Mouse (Mus musculus) thymus, adult 2 months (tissue): Measurements from ENCODE around the gene Prrt3. TPM values are rescaled to one million over a fixed set of nuclear protein-coding genes. Genes with fewer than 3 reads are reported as not detected.

ENCODE experiments used
- DNase-seq: peaks from one replicate; pipeline ENCODE4 v3.0.0; 2021
- H3K27ac ChIP-seq: fragments of 200-500 bp; 2 replicates; pipeline ENCODE4 v1.5.1; 2012; ENCODE audit warnings: low read length, control low read depth; ENCODE audit not compliant: control insufficient read depth, insufficient read depth
- H3K27me3 ChIP-seq: fragments of 200-500 bp; 2 replicates; pipeline ENCODE4 v1.6.1; 2012; ENCODE audit warnings: mild to moderate bottlenecking, low read length, moderate library complexity, mixed read lengths; ENCODE audit not compliant: control insufficient read depth, insufficient read depth
- H3K36me3 ChIP-seq: fragments of 200-500 bp; 2 replicates; pipeline ENCODE4 v1.6.1; 2012; ENCODE audit warnings: mild to moderate bottlenecking, low read length, moderate library complexity; ENCODE audit not compliant: control insufficient read depth, insufficient read depth
- H3K4me1 ChIP-seq: fragments of 200-500 bp; replicated peaks from 2 replicates; pipeline ENCODE4 v1.6.1; 2012; ENCODE audit warnings: low read length; ENCODE audit not compliant: control insufficient read depth, insufficient read depth
- H3K4me3 ChIP-seq: fragments of 200-500 bp; 2 replicates; pipeline ENCODE4 v1.5.1; 2012; ENCODE audit warnings: mild to moderate bottlenecking, low read length, control low read depth, moderate library complexity; ENCODE audit not compliant: control insufficient read depth, insufficient read depth
- CTCF ChIP-seq: fragments of 200-500 bp; IDR thresholded peaks from 2 replicates; pipeline ENCODE4 v1.5.1; 2012; ENCODE audit warnings: mild to moderate bottlenecking, control low read depth, low read length, moderate library complexity, borderline replicate concordance; ENCODE audit not compliant: control insufficient read depth, poor library complexity, insufficient read depth; ENCODE audit errors: extremely low read depth
- POLR2A ChIP-seq: fragments of 200-500 bp; IDR thresholded peaks from 2 replicates; pipeline ENCODE4 v1.6.1; 2012; ENCODE audit warnings: mild to moderate bottlenecking, low read length, control low read depth, moderate library complexity; ENCODE audit not compliant: control insufficient read depth, poor library complexity, insufficient read depth; ENCODE audit errors: extremely low read depth
- WGBS: fragments of 180-500 bp; shearing (Covaris S2); methylation state at CpG from one replicate; pipeline ENCODE4 v1.1.7; 2018; 5-methylcytosine and 5-hydroxymethylcytosine counted together
- polyA plus RNA-seq: library from polyadenylated mRNA; depleted of rRNA; stranded (reverse); fragments of >200 nt; gene quantifications from 2 replicates; pipeline ENCODE4 v1.2.3, GENCODE M21; 2012

The Prrt3 gene
- polyA plus RNA-seq, 1 experiment = 0.16 TPM

DNA sequence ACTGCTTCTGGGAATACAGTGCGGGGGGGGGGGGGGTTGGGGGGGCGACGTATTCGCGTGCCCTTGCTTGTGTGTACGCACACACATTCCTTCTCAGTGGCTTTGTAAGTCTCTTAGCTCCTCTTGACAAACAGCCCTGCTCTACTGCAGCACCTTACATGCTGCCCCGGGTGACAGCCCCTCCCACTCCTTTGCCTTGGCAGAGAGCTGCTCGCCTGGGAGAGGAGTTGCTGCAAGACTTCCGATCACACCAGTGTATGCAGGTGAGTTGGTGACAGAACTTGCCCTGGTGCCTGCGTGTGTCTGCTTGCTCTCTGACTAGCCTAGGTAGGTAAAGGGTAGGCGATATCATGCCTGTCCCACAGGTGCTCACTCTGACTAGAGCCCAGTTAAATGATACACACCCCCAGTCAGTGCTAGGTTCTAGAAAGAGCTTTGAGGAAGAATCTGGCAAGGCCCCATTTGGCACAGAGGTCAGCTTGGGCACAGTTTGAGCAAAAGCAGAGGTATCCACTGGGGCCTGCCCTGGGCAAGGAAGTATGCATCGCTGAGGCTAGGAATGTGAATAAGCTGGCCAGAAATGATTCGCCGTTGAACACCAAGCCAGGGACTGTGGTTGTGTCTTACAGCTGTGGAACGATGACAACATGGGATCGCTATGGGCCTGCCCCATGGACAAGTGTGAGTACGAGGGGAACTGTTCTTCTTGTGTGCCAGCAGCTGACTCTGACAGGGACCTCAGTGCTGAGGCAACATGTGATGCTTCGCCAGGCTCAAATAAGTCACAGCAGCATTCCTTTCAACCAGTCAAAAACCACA, 21.0 kb downstream of the Prrt3 start:
- no peaks in the 10 kb centered on the region for H3K36me3 ChIP-seq
- H3K27me3 ChIP-seq = no peaks in the 10 kb centered on the region
- DNase-seq = no peak
- WGBS = 91% methylated on average over 18 of the region's 18 CpGs
- TF ChIP-seq CTCF = no peak
- TF ChIP-seq POLR2A = no peak
- H3K4me3 ChIP-seq = no peak overlapping the region
- no peak overlapping the region for H3K27ac ChIP-seq
- peaks cover 13% of the 10 kb centered on the region for H3K4me1 ChIP-seq

DNA sequence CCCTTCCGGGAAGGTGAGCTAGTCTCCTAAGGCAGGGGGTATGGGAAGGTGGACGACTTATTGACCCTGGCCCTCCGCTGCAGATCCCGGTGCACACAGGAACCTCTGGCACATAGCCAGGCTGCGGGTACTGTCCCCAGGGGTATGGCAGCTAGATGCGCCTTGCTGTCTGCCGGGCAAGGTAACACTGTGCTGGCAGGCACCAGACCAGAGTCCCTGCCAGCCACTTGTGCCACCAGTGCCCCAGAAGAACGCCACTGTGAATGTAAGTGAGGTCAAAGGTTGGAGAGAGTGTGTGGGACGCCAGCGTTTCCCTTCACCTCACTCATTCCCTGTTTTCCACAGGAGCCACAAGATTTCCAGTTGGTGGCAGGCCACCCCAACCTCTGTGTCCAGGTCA, 22.8 kb downstream of the Prrt3 start:
- Histone ChIP-seq H3K4me3 (no peak overlapping the region), H3K36me3 (no peaks in the 10 kb centered on the region), H3K27me3 (no peaks in the 10 kb centered on the region), H3K27ac (no peak overlapping the region), H3K4me1 (peaks cover 12% of the 10 kb centered on the region)
- 95% methylated on average over 10 of the region's 10 CpGs for WGBS
- DNase-seq = no peak
- TF ChIP-seq POLR2A (no peak), CTCF (no peak)

DNA sequence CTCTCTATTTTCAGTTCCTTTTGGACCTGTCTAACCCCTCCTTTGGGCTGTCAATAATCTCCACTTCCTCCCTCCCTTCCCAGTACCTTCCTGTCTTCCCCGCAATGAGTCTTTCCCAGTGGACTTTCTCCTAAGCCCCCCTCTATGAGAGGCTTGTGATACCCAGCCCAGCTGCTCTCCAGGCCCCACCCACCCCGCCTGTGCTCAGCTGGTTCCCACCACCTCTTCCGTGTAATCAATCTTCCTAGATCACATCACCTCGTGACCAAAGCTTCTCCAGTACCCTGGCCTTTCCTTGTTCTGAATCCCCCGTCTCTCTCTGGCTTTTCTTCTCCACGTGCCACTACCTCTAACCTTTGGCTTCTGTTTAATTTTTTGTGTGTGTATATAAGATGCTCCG, 24.4 kb downstream of the Prrt3 start:
- WGBS = 86% methylated on average over 7 of the region's 7 CpGs
- Histone ChIP-seq H3K27me3 (no peaks in the 10 kb centered on the region), H3K27ac (no peak overlapping the region), H3K4me3 (no peak overlapping the region), H3K36me3 (no peaks in the 10 kb centered on the region), H3K4me1 (peaks cover 2% of the 10 kb centered on the region)
- DNase-seq = no peak
- TF ChIP-seq POLR2A (no peak), CTCF (no peak)

DNA sequence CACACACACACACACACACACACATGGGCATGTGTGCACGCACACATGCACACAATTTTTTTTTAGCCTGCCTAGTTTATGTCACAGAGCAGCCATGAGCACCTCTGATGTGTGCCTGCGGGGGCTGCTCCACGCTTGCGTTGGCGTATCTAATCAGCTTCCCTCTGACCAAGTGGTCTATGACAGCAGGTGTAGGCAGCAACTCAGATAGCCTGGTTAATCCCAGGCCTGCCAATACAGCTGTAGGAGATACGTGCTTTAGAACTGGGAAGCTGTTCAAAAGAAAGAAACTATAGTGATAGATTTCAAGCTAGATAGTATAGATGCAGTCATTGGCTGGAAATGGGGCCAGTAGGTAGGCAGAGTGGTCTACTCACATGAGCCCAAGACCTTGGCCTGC, 28.0 kb downstream of the Prrt3 start:
- WGBS = 94% methylated on average over 6 of the region's 6 CpGs
- no peak for TF ChIP-seq POLR2A
- TF ChIP-seq CTCF = no peak
- Histone ChIP-seq H3K27ac (no peak overlapping the region), H3K4me3 (no peak overlapping the region), H3K4me1 (peaks cover 11% of the 10 kb centered on the region), H3K36me3 (no peaks in the 10 kb centered on the region), H3K27me3 (no peaks in the 10 kb centered on the region)
- no peak for DNase-seq

DNA sequence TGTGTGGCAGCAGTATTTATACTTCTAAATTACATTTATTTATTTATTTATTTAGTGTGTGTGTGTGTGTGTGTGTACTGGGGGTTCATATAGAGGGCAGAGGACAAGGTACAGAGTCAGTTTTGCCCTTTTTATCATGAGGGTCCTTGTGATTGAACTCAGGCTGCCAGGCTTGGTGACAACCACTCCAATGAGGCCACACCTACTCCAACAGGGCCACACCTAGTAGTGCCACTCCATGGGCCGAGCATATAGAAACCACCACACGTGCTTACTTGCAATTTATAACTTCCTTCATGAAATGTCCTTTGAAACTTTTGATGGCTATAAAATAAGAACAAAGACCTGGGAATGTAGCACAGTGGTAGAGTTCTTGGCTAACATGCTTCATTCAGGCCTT, 28.5 kb downstream of the Prrt3 start:
- no peak for DNase-seq
- no peak overlapping the region for H3K4me3 ChIP-seq
- TF ChIP-seq CTCF (no peak), POLR2A (no peak)
- 56% methylated on average over 2 of the region's 2 CpGs for WGBS
- no peaks in the 10 kb centered on the region for H3K36me3 ChIP-seq
- H3K4me1 ChIP-seq = peaks cover 11% of the 10 kb centered on the region
- H3K27me3 ChIP-seq = no peaks in the 10 kb centered on the region
- no peak overlapping the region for H3K27ac ChIP-seq

DNA sequence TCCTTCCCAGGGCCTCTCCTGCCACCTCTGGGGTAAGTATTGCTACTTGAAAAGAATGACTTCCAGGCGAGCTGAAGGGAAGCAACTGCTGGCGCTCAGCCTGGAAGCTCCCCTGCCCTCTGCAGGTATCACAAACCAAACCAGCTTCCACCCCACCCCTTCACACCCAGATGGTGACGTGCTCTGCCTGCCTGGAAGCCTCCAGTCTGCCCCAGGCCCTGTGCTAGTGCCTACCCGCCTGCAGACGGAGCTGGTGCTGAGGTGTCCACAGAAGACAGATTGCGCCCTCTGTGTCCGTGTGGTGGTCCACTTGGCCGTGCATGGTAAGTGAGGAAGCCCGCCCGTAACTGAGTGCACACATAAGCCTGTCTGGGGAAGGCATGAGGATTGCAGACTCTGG, 29.7 kb downstream of the Prrt3 start:
- 85% methylated on average over 10 of the region's 10 CpGs for WGBS
- H3K4me3 ChIP-seq = no peak overlapping the region
- TF ChIP-seq POLR2A (no peak), CTCF (no peak)
- no peaks in the 10 kb centered on the region for H3K27me3 ChIP-seq
- peaks cover 11% of the 10 kb centered on the region for H3K4me1 ChIP-seq
- H3K27ac ChIP-seq = no peak overlapping the region
- no peaks in the 10 kb centered on the region for H3K36me3 ChIP-seq
- DNase-seq = no peak

DNA sequence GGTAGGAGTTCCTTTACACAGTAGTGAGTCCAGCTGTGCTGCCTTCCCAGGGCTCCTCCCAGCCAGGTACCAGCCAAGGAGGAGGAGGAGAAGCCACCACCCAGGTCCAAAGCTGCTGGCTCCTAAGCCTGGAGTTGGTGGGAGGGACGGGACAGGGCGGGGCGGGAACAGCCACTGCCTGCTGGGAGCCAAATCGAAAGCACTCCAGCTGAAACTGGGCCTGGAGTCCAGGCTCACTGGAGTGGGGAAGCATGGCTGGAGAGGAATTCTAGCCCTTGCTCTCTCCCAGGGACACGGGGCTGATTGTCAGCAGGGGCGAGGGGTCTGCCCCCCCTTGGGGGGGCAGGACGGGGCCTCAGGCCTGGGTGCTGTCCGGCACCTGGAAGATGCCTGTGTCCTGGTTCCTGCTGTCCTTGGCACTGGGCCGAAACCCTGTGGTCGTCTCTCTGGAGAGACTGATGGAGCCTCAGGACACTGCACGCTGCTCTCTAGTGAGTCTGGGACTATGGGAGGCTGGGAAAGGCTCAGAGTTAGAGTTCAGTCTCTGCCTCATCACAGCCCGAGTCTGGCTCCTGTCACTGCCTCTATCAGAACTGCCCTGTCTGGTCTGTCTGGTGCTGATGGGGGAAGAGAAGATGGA, 30.3 kb downstream of the Prrt3 start, which contains the start of gene Il17rc:
Il17rc (plus strand) TSS at position 131 of the 640 bp plus-strand sequence.
- H3K27ac ChIP-seq = no peak within 1 kb of the TSS
- WGBS = 87% methylated on average over 12 of the region's 12 CpGs
- DNase-seq = no peak
- no peak within 1 kb of the TSS for H3K4me3 ChIP-seq
- H3K36me3 ChIP-seq = no peaks in the 10 kb centered on the region
- TF ChIP-seq POLR2A (no peak), CTCF (no peak)
- H3K4me1 ChIP-seq = peaks cover 11% of the 10 kb centered on the region
- no peaks in the 10 kb centered on the region for H3K27me3 ChIP-seq
